Mouse (Mus musculus) midbrain, embryonic 16.5 days (tissue): ENCODE data around the gene 1700122O11Rik. TPM values are rescaled to one million over a fixed set of nuclear protein-coding genes. Genes with fewer than 3 reads are reported as not detected.

Experiments used
- ATAC-seq: fragments of 200-750 bp; cut with Nextera tagmentation; 2 replicates; pipeline ENCODE4 v1.8.0; 2017; ENCODE audit warnings: moderate TSS enrichment
- H3K27ac ChIP-seq: fragments of 300-500 bp; sonication (generic); 2 replicates; pipeline ENCODE4 v1.5.1; 2014; ENCODE audit warnings: mild to moderate bottlenecking, low read length, mixed read lengths
- H3K27me3 ChIP-seq: fragments of 300-500 bp; sonication (generic); 2 replicates; pipeline ENCODE4 v1.6.1; 2014; ENCODE audit warnings: low read depth, low read length, mixed read lengths; ENCODE audit not compliant: control insufficient read depth, insufficient read depth
- H3K36me3 ChIP-seq: fragments of 300-500 bp; sonication (generic); 2 replicates; pipeline ENCODE4 v1.6.1; 2014; ENCODE audit warnings: mild to moderate bottlenecking, low read length, moderate library complexity, mixed read lengths; ENCODE audit not compliant: control insufficient read depth, insufficient read depth
- H3K4me1 ChIP-seq: fragments of 300-500 bp; sonication (generic); 2 replicates; pipeline ENCODE4 v1.6.1; 2014; ENCODE audit warnings: mild to moderate bottlenecking, low read length, mixed read lengths; ENCODE audit not compliant: control insufficient read depth, insufficient read depth
- H3K4me2 ChIP-seq: fragments of 300-500 bp; sonication (generic); 2 replicates; pipeline ENCODE4 v1.6.1; 2014; ENCODE audit warnings: mild to moderate bottlenecking, low read length, mixed read lengths
- H3K4me3 ChIP-seq: fragments of 300-500 bp; sonication (generic); 2 replicates; pipeline ENCODE4 v1.5.1; 2014; ENCODE audit warnings: low read depth, mild to moderate bottlenecking, low read length, moderate library complexity, mixed read lengths
- H3K9ac ChIP-seq: fragments of 300-500 bp; sonication (generic); 2 replicates; pipeline ENCODE4 v1.6.1; 2014; ENCODE audit warnings: low read depth, low read length, mixed read lengths
- H3K9me3 ChIP-seq: fragments of 300-500 bp; sonication (generic); replicated peaks from 2 replicates; pipeline ENCODE4 v1.6.1; 2014; ENCODE audit warnings: mild to moderate bottlenecking, low read length, mixed read lengths; ENCODE audit not compliant: control insufficient read depth, poor library complexity, severe bottlenecking
- WGBS: fragments of 180-500 bp; shearing (Covaris S2); extraction: QIAGEN DNeasy Blood & Tissue Kit; methylation state at CpG from one replicate; pipeline ENCODE4 v1.1.7; 2014; 5-methylcytosine and 5-hydroxymethylcytosine counted together
- polyA plus RNA-seq: library from polyadenylated mRNA; unstranded; fragments of >200 nt; fragmentation: Nextera tagmentation; extraction: Ambion mirVana; gene quantifications from 2 replicates; pipeline ENCODE4 v1.2.1, GENCODE M21; 2015

Gene 1700122O11Rik
- polyA plus RNA-seq, 1 experiment from 2014 or later, result not detected

DNA sequence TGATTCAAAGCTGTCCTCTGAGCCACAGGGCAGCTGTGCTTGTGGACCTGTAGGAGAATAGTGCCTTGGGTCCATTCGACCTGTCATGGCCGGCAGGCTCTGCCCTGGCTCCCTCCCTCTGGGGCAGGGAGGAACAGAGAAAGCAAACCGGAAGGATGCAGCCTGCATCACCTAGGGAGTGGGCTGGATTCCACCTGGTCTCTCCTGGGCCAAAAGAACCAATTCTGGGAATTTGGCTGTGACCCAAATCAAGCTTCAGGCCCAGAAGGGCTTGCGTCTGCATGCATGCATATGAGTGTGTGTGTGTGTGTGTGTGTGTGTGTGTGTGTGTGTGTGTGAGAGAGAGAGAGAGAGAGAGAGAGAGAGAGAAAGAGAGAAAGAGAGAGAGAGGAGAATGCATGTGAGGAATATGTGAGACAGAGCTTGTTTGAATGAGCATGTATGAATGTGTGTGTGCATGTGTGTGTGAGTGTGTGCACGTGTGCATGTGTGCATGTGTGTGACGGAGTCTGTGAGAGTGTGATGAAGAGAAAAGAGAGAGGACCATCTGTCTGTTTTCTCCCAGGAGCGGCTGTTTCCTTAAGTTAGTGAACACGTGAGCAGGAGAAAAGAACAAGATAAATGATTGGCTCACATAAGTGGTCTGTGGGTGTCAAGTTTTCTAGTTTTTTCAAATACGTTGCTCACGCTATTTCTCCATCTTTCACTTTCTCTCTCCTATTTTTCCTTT, 14.4 kb upstream of the 1700122O11Rik start:
- H3K36me3 ChIP-seq, result no peaks in the 10 kb centered on the region
- no peaks in the 10 kb centered on the region for H3K27me3 ChIP-seq
- H3K9me3 ChIP-seq, result no peaks in the 10 kb centered on the region
- no peak overlapping the region for H3K4me2 ChIP-seq
- H3K4me3 ChIP-seq, result no peak overlapping the region
- no peak overlapping the region for H3K27ac ChIP-seq
- no peak for ATAC-seq
- WGBS, result 77% methylated on average over 10 of the region's 10 CpGs
- H3K4me1 ChIP-seq, result peaks cover 13% of the 10 kb centered on the region
- H3K9ac ChIP-seq, result no peak overlapping the region

DNA sequence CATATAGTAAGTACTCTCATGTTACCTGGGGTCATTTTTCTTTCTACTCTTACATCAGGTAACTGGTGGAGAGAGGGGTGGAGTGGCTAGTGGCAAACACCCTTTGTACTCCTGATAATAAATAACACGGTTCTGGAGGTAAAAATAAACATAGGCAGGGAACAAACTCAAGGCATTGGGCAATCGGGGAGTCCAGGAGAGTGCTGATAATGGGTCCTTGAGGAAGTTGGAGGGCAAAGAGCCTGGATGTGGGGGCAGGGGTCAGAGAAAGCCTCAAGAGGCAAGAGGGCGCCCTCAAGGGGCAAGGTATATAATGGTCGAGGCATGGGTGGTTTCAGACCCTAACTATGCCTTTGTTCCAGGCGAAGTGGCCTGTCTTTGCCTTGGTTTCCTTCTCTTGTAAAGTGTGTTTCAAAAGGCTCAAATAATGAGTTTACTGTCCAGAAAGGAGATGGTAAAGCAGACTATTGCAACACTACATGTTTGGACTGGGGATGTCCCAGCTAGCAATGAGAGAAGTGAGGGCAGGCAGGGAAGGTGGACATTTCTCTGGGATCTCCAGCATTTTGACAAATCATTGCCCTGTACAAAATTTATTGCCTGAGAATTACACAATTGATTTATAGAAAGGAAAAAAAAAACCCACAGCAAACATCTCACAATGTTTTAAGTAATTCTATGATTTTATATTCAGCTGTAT, 13.7 kb upstream of the 1700122O11Rik start:
- Histone ChIP-seq H3K9ac (no peak overlapping the region), H3K4me3 (no peak overlapping the region), H3K9me3 (no peaks in the 10 kb centered on the region), H3K4me1 (peaks cover 7% of the 10 kb centered on the region), H3K27ac (no peak overlapping the region), H3K27me3 (no peaks in the 10 kb centered on the region), H3K4me2 (no peak overlapping the region), H3K36me3 (no peaks in the 10 kb centered on the region)
- no peak for ATAC-seq
- 71% methylated on average over 5 of the region's 5 CpGs for WGBS

DNA sequence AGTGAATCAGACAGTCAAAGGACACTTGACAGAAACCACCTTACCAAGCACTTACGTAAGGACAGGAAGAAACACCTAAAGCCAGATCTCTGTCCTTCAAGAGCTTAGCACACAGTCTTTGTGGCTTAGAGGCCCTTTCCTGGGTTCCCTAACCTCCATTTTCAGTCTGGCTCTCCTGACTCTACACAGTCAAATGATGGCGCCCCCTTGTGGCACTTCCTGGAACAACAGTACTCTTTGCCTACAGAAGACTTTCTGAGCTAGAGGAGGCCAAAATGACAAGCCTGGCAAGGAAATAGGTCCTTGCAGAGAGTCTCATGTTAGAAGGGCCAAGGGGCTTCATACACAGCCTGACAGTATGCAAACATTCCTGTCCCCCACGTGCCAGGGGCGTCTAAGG, 7.5 kb upstream of the 1700122O11Rik start:
- ATAC-seq, result no peak
- Histone ChIP-seq H3K27ac (no peak overlapping the region), H3K4me3 (no peak overlapping the region), H3K9me3 (no peaks in the 10 kb centered on the region), H3K4me1 (no peaks in the 10 kb centered on the region), H3K27me3 (no peaks in the 10 kb centered on the region), H3K36me3 (no peaks in the 10 kb centered on the region), H3K4me2 (no peak overlapping the region), H3K9ac (no peak overlapping the region)
- WGBS, result 35% methylated on average over 4 of the region's 4 CpGs

DNA sequence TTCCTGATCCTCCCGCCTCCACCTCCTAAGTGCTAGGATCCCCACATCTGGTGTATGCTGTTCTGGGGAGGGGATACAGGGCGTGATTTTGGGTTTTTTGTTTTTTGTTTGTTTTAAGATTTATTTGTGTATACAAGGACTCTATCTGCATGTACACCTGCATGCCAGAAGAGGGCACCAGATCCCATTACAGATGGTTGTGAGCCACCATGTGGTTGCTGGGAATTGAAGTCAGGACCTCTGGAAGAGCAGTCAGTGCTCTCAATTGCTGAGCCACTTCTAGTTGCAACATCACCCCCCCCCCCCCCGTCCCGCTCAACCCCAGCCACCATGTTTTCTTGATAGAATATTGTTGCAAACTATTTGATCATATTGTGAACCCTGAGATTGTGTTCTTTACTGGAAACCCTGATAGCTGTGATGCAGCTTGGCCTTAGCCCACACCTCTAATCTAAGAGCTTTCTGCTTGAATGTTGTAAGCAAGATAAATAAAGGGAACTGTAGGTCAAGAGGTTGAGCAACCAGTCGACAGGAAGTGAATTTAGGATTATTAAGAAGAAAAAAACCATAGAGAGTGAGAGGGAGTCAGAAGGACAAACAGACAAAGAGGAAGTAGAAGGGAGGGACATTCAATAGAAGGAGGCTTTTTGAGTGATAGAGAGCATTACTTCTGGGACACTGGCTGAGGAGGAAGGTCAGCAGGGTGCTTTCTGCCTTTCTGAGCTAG, 5.2 kb upstream of the 1700122O11Rik start:
- no peak overlapping the region for H3K27ac ChIP-seq
- no peaks in the 10 kb centered on the region for H3K9me3 ChIP-seq
- no peaks in the 10 kb centered on the region for H3K27me3 ChIP-seq
- no peak overlapping the region for H3K4me2 ChIP-seq
- WGBS, result 81% methylated on average over 5 of the region's 5 CpGs
- H3K36me3 ChIP-seq, result no peaks in the 10 kb centered on the region
- H3K4me1 ChIP-seq, result no peaks in the 10 kb centered on the region
- H3K9ac ChIP-seq, result no peak overlapping the region
- H3K4me3 ChIP-seq, result no peak overlapping the region
- no peak for ATAC-seq

DNA sequence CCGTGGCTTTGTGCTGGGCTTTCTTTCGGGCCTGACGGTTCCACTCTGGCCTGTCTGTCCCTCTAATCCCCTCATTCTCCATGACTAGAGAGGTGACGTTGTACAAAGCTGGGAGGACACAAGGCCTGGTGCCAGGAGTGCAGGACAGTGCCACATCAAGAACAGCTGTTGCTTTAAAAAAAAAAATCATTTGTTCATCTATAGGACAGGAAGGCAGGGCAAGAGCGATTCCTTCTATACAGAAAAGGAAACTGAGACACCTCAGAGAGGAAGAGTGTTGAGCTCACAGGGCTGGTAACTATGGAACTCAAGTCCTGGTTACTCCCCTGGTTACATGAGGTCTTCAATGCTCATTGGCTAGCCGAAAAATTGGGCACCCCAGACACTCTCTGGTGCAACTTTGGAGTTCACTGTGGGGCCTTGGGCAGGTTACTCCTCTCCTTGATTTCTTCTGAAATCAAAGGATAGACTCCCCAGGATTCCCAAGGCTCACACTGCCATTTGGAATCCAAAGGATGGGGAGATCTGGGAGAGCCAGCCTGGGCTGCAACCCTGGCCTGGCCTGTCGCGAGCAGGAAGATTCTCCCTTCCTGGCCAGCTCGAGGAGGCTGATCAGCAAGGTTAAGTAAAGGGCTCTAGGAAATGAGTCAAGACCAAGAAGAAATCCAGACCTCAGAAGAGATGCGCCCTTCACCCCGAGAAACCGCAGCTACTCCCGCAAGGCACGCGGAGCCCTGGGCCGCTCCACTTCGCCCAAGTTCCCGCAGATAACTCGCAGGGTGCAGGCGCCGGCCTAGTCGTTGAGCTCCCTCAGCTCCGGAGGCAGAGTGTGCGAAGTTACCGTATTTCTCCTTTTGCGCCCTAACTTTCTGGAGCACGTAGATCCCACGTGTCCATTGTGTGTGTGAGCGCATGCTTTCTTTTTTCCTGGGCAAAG, 3.5 kb upstream of the 1700122O11Rik start:
- Histone ChIP-seq H3K27ac (peak overlapping the region; percentile 1; the same call in 1 of the 2 replicates), H3K4me3 (no peak overlapping the region), H3K9ac (no peak overlapping the region), H3K9me3 (no peaks in the 10 kb centered on the region), H3K36me3 (no peaks in the 10 kb centered on the region), H3K4me2 (peak overlapping the region; percentile 34), H3K27me3 (no peaks in the 10 kb centered on the region), H3K4me1 (no peaks in the 10 kb centered on the region)
- peak; percentile 76 for ATAC-seq
- WGBS, result 5% methylated on average over 29 of the region's 29 CpGs

DNA sequence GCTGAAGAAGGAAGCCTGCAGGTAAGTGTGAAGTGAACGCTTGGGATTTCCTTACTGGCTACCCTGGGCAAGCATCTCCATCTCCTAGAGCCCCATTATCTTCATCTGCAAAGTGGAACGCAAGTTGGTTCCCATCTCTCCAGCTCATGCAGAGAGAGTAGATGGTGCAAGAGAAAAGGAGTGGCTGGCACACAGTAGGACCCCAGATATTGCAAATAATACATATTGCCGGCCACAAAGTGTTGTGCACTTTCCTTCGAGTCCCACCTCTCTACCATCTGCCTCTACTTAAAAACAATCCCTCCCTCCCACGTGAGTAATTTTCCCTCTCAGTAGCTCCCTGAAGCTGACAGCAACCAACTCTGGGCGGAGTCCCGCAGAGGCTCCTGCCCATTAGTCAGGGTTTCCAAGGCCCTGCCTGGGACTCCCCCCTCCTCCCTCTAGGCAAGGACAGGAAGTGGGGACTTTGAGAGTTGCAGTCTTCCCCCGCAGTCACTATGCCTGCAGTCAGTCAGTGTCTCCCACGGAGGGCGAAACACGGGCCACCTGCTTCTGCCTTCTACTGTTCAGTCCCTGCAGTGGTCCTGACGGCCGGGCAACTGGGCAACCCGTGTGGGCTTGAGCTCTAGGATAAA, 1.3 kb upstream of the 1700122O11Rik start:
- Histone ChIP-seq H3K9me3 (no peaks in the 10 kb centered on the region), H3K4me3 (no peak overlapping the region), H3K9ac (no peak overlapping the region), H3K4me2 (no peak overlapping the region), H3K27ac (no peak overlapping the region), H3K4me1 (no peaks in the 10 kb centered on the region), H3K27me3 (no peaks in the 10 kb centered on the region), H3K36me3 (no peaks in the 10 kb centered on the region)
- no peak for ATAC-seq
- 15% methylated on average over 14 of the region's 14 CpGs for WGBS

DNA sequence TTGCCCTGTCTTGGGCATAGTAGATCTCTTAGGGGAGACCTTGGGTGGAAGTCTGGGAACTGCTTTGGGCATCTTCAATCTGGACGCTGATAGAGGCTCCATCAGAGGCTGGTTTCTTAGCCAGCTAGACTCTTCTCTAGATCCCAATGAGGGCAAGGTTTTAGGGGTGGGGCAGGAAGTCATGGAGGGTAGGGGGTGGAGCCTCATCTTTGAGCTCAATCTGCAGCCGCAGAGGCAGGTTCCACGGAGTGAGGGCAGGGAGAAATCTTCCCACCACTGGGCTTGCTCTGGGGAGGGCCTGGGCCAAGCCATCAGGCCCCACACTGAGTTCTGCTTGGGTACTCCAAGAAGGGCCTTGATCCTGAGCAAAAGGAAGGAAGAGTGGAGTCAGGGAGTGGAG, 1.2 kb downstream of the 1700122O11Rik start:
- no peak for ATAC-seq
- Histone ChIP-seq H3K4me3 (no peak overlapping the region), H3K27me3 (peaks cover 3% of the 10 kb centered on the region; the same call in 1 of the 2 replicates), H3K36me3 (no peaks in the 10 kb centered on the region), H3K4me2 (no peak overlapping the region), H3K9ac (no peak overlapping the region), H3K9me3 (no peaks in the 10 kb centered on the region), H3K4me1 (peaks cover under 1% of the 10 kb centered on the region), H3K27ac (no peak overlapping the region)
- WGBS, result 64% methylated on average over 3 of the region's 3 CpGs
